Mouse (Mus musculus) embryonic fibroblast, embryonic 13.5 days (primary cell): ENCODE data around the gene Smpdl3b.

Experiments
- CTCF ChIP-seq: IDR thresholded peaks from 2 replicates; pipeline ENCODE4 v1.5.1; 2011; ENCODE audit warnings: mild to moderate bottlenecking, control low read depth, low read length, moderate library complexity, borderline replicate concordance; ENCODE audit not compliant: insufficient read depth
- POLR2A ChIP-seq: IDR thresholded peaks from 2 replicates; pipeline ENCODE4 v1.6.1; 2011; ENCODE audit warnings: low read depth, mild to moderate bottlenecking, control low read depth, low read length, moderate library complexity

- TF ChIP-seq CTCF (no peak), POLR2A (no peak)
Observed at GRCm38 (mm10) chr4:132748778-132749177, 8.3 kb downstream of the Smpdl3b start.
